Mouse (Mus musculus) forebrain, embryonic 16.5 days (tissue): ENCODE results near the gene Eef1akmt1. TPM values are rescaled to one million over a fixed set of nuclear protein-coding genes. Genes with fewer than 3 reads are reported as not detected.

Experiments
- ATAC-seq: fragments of 200-750 bp; cut with Nextera tagmentation; 2 replicates; pipeline ENCODE4 v1.8.0; 2017; ENCODE audit warnings: mild to moderate bottlenecking, moderate library complexity
- H3K27ac ChIP-seq: fragments of 300-500 bp; sonication (generic); 2 replicates; pipeline ENCODE4 v1.5.1; 2014; ENCODE audit warnings: low read length, control low read depth
- H3K27me3 ChIP-seq: fragments of 300-500 bp; sonication (generic); replicated peaks from 2 replicates; pipeline ENCODE4 v1.6.1; 2014; ENCODE audit warnings: low read length; ENCODE audit not compliant: control insufficient read depth, insufficient read depth
- H3K36me3 ChIP-seq: fragments of 300-500 bp; sonication (generic); 2 replicates; pipeline ENCODE4 v1.6.1; 2014; ENCODE audit not compliant: control insufficient read depth, insufficient read depth
- H3K4me1 ChIP-seq: fragments of 300-500 bp; sonication (generic); replicated peaks from 2 replicates; pipeline ENCODE4 v1.6.1; 2014; ENCODE audit warnings: low read length; ENCODE audit not compliant: control insufficient read depth, insufficient read depth
- H3K4me2 ChIP-seq: fragments of 300-500 bp; sonication (generic); 2 replicates; pipeline ENCODE4 v1.6.1; 2014; ENCODE audit warnings: mild to moderate bottlenecking, low read length, control low read depth
- H3K4me3 ChIP-seq: fragments of 300-500 bp; sonication (generic); replicated peaks from 2 replicates; pipeline ENCODE4 v1.5.1; 2014; ENCODE audit warnings: mild to moderate bottlenecking, low read length, control low read depth
- H3K9ac ChIP-seq: fragments of 300-500 bp; sonication (generic); replicated peaks from 2 replicates; pipeline ENCODE4 v1.6.1; 2014; ENCODE audit warnings: low read depth, low read length, control low read depth
- H3K9me3 ChIP-seq: fragments of 300-500 bp; sonication (generic); 2 replicates; pipeline ENCODE4 v1.6.1; 2016; ENCODE audit warnings: low read length; ENCODE audit not compliant: control insufficient read depth
- WGBS: fragments of 180-500 bp; shearing (Covaris S2); extraction: QIAGEN DNeasy Blood & Tissue Kit; methylation state at CpG from one replicate; pipeline ENCODE4 v1.1.7; 2014; 5-methylcytosine and 5-hydroxymethylcytosine counted together
- polyA plus RNA-seq: library from polyadenylated mRNA; unstranded; fragments of >200 nt; fragmentation: Nextera tagmentation; extraction: Ambion mirVana; gene quantifications from 2 replicates; pipeline ENCODE4 v1.2.1, GENCODE M21; 2015

The Eef1akmt1 gene
- polyA plus RNA-seq, 1 experiment from 2014 or later = 103 TPM

- H3K27ac ChIP-seq = no peak overlapping the region
- no peaks in the 10 kb centered on the region for H3K4me1 ChIP-seq
- H3K9ac ChIP-seq = no peak overlapping the region
- no peak overlapping the region for H3K4me2 ChIP-seq
- no peaks in the 10 kb centered on the region for H3K9me3 ChIP-seq
- H3K4me3 ChIP-seq = no peak overlapping the region
- H3K36me3 ChIP-seq = no peaks in the 10 kb centered on the region
- no peaks in the 10 kb centered on the region for H3K27me3 ChIP-seq
- peak; percentile 71 for ATAC-seq
- 44% methylated on average over 6 of the region's 6 CpGs for WGBS
Measured at GRCm38 (mm10) chr14:57509554-57509953, 61.9 kb downstream of the Eef1akmt1 start.

GRCm38 (mm10) chr14:57503729-57504128 lies 67.7 kb downstream of the Eef1akmt1 start:
- H3K4me1 ChIP-seq = no peaks in the 10 kb centered on the region
- no peak for ATAC-seq
- 95% methylated on average over 6 of the region's 6 CpGs for WGBS
- H3K4me3 ChIP-seq = no peak overlapping the region
- no peak overlapping the region for H3K4me2 ChIP-seq
- H3K27ac ChIP-seq = no peak overlapping the region
- no peaks in the 10 kb centered on the region for H3K9me3 ChIP-seq
- H3K27me3 ChIP-seq = no peaks in the 10 kb centered on the region
- H3K36me3 ChIP-seq = no peaks in the 10 kb centered on the region
- no peak overlapping the region for H3K9ac ChIP-seq

Other genes starting within 250 kb of the Eef1akmt1 start
- gene Cryl1, start 173.1 kb downstream of the Eef1akmt1 start, polyA plus RNA-seq = 8.4 TPM in 2 replicates
- 13.8 and 15.3 TPM in 2 replicates for gene Ift88, start 147.6 kb downstream of the Eef1akmt1 start, polyA plus RNA-seq
- gene Il17d, start 46.8 kb downstream of the Eef1akmt1 start, polyA plus RNA-seq = 4.7 and 5.0 TPM in 2 replicates
- 13.1 and 13.8 TPM in 2 replicates for gene Xpo4, start 93.8 kb upstream of the Eef1akmt1 start, polyA plus RNA-seq
- not detected in 2 replicates for gene Gm49361, start 174.5 kb upstream of the Eef1akmt1 start, polyA plus RNA-seq
- gene Lats2, start 186.8 kb upstream of the Eef1akmt1 start, polyA plus RNA-seq = 7.9 and 8.9 TPM in 2 replicates
- gene Sap18, start 226.6 kb upstream of the Eef1akmt1 start, polyA plus RNA-seq = 23.7 and 28.8 TPM in 2 replicates